Mouse (Mus musculus) embryonic facial prominence, embryonic 11.5 days (tissue): ENCODE results near the gene Ptpn1. TPM values are rescaled to one million over a fixed set of nuclear protein-coding genes. Genes with fewer than 3 reads are reported as not detected.

Experiments
- ATAC-seq: fragments of 200-750 bp; cut with Nextera tagmentation; replicated peaks from 2 replicates; pipeline ENCODE4 v1.8.0; 2017; ENCODE audit warnings: low read depth; ENCODE audit not compliant: insufficient number of reproducible peaks, low FRiP score, low TSS enrichment
- DNase-seq: peaks from one replicate; pipeline ENCODE4 v3.0.0-alpha.2; 2015; ENCODE audit warnings: low spot score
- H3K27ac ChIP-seq: fragments of 300-500 bp; sonication (generic); replicated peaks from 2 replicates; pipeline ENCODE4 v1.5.1; 2014; ENCODE audit warnings: mild to moderate bottlenecking, low read depth, low read length, control low read depth
- H3K27me3 ChIP-seq: fragments of 300-500 bp; sonication (generic); 2 replicates; pipeline ENCODE4 v1.6.1; 2014; ENCODE audit warnings: mild to moderate bottlenecking, low read length, moderate library complexity, mixed read lengths; ENCODE audit not compliant: control insufficient read depth, insufficient read depth
- H3K36me3 ChIP-seq: fragments of 300-500 bp; sonication (generic); replicated peaks from 2 replicates; pipeline ENCODE4 v1.6.1; 2014; ENCODE audit warnings: low read depth, mild to moderate bottlenecking, low read length, moderate library complexity, mixed read lengths; ENCODE audit not compliant: control insufficient read depth, insufficient read depth
- H3K4me1 ChIP-seq: fragments of 300-500 bp; sonication (generic); 2 replicates; pipeline ENCODE4 v1.6.1; 2014; ENCODE audit warnings: low read length, mixed read lengths; ENCODE audit not compliant: control insufficient read depth, insufficient read depth
- H3K4me2 ChIP-seq: fragments of 300-500 bp; sonication (generic); 2 replicates; pipeline ENCODE4 v1.6.1; 2014; ENCODE audit warnings: low read depth, mild to moderate bottlenecking, control low read depth, low read length, moderate library complexity
- H3K4me3 ChIP-seq: fragments of 300-500 bp; sonication (generic); 2 replicates; pipeline ENCODE4 v1.5.1; 2014; ENCODE audit warnings: low read depth, low read length, control low read depth
- H3K9ac ChIP-seq: fragments of 300-500 bp; sonication (generic); replicated peaks from 2 replicates; pipeline ENCODE4 v1.6.1; 2014; ENCODE audit warnings: mild to moderate bottlenecking, control low read depth, low read length
- H3K9me3 ChIP-seq: fragments of 300-500 bp; sonication (generic); replicated peaks from 2 replicates; pipeline ENCODE4 v1.6.1; 2016; ENCODE audit warnings: mild to moderate bottlenecking, low read length, inconsistent platforms, mixed read lengths; ENCODE audit not compliant: control insufficient read depth
- WGBS: fragments of 180-500 bp; shearing (Covaris S2); extraction: QIAGEN DNeasy Blood & Tissue Kit; methylation state at CpG from one replicate; pipeline ENCODE4 v1.1.7; 2014; 5-methylcytosine and 5-hydroxymethylcytosine counted together
- polyA plus RNA-seq: library from polyadenylated mRNA; unstranded; fragments of >200 nt; fragmentation: Nextera tagmentation; extraction: Ambion mirVana; gene quantifications from 2 replicates; pipeline ENCODE4 v1.2.1, GENCODE M21; 2014

Ptpn1 gene
- polyA plus RNA-seq, 1 experiment from 2014 or later: 56.6 TPM

- no peak overlapping the region for H3K4me2 ChIP-seq
- no peaks in the 10 kb centered on the region for H3K36me3 ChIP-seq
- no peak overlapping the region for H3K9ac ChIP-seq
- no peaks in the 10 kb centered on the region for H3K4me1 ChIP-seq
- ATAC-seq (no peak), DNase-seq (no peak)
- no peaks in the 10 kb centered on the region for H3K27me3 ChIP-seq
- no peaks in the 10 kb centered on the region for H3K9me3 ChIP-seq
- H3K27ac ChIP-seq: no peak overlapping the region
- H3K4me3 ChIP-seq: no peak overlapping the region
- WGBS: 70% methylated on average over 3 of the region's 3 CpGs
Observed at GRCm38 (mm10) chr2:167997562-167997961, 65.7 kb downstream of the Ptpn1 start.

- DNase-seq (no peak), ATAC-seq (no peak)
- Histone ChIP-seq H3K27me3 (no peaks in the 10 kb centered on the region), H3K36me3 (no peaks in the 10 kb centered on the region), H3K4me3 (no peak overlapping the region), H3K4me2 (no peak overlapping the region), H3K4me1 (no peaks in the 10 kb centered on the region), H3K9ac (no peak overlapping the region), H3K9me3 (no peaks in the 10 kb centered on the region), H3K27ac (no peak overlapping the region)
- WGBS: 53% methylated on average over 3 of the region's 3 CpGs
Observed at GRCm38 (mm10) chr2:167999145-167999743, 67.4 kb downstream of the Ptpn1 start.

GRCm38 (mm10) chr2:168002188-168002587, 70.3 kb downstream of the Ptpn1 start:
- no peaks in the 10 kb centered on the region for H3K9me3 ChIP-seq
- no peaks in the 10 kb centered on the region for H3K27me3 ChIP-seq
- ATAC-seq (no peak), DNase-seq (no peak)
- H3K9ac ChIP-seq: no peak overlapping the region
- H3K4me3 ChIP-seq: no peak overlapping the region
- no peaks in the 10 kb centered on the region for H3K4me1 ChIP-seq
- 55% methylated on average over 4 of the region's 4 CpGs for WGBS
- H3K27ac ChIP-seq: no peak overlapping the region
- H3K4me2 ChIP-seq: no peak overlapping the region
- no peaks in the 10 kb centered on the region for H3K36me3 ChIP-seq

DNA sequence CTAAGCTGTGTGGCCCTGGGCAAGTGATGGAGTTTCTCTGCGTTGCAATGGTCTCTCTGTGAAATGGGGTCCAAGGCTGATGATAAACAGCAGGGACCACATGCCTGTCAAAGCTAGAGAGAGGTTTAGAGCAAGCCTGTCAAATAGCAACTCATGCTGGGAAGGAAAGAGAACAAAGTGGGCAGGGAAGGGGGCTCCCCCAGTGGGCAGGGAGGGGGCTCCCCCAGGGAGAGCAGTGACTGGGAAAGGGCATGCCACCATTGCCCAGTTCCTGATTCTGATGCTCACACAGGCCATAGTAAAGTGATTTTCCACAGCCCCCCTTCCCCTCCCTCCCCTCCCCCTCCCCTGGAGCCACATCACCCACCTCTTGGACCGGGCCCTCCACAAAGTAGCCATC, 71.0 kb downstream of the Ptpn1 start:
- Histone ChIP-seq H3K4me3 (no peak overlapping the region), H3K27me3 (no peaks in the 10 kb centered on the region), H3K4me2 (no peak overlapping the region), H3K4me1 (no peaks in the 10 kb centered on the region), H3K36me3 (no peaks in the 10 kb centered on the region), H3K27ac (no peak overlapping the region), H3K9ac (no peak overlapping the region), H3K9me3 (no peaks in the 10 kb centered on the region)
- ATAC-seq (no peak), DNase-seq (no peak)
- WGBS: 78% methylated on average over 2 of the region's 2 CpGs

DNA sequence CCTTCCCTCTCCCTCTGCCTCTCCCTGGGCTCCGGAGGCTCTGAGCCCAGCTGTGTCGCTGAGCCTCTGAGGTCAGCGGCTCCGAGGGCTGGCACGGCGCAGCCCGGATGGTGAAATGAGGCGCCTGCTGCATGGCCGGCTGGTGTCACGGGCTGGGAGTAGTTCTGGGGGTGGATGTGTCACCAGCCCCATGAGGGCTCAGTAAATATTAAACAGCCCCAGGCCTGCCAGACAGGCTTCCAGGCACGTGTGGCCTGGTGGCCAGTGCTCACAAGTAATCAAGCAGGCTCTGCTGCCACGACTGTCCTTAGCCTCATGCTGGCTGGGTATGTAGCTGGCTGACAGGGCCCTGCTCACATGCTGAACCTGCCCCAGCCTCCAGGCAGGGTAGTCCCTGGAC, 71.6 kb downstream of the Ptpn1 start:
- 0 out of 2 replicates have a peak overlapping the region, but pooled peaks have one; percentile 6 for H3K9ac ChIP-seq

GRCm38 (mm10) chr2:168004369-168004768, 72.5 kb downstream of the Ptpn1 start:
- no peak overlapping the region for H3K4me3 ChIP-seq
- WGBS: 66% methylated on average over 2 of the region's 2 CpGs

More for the DNA sequence above, 71.6 kb downstream of the Ptpn1 start:
- no peaks in the 10 kb centered on the region; the same call in 1 of the 2 replicates for H3K4me1 ChIP-seq
- no peak overlapping the region for H3K4me3 ChIP-seq
- no peaks in the 10 kb centered on the region for H3K27me3 ChIP-seq
- H3K9me3 ChIP-seq: no peaks in the 10 kb centered on the region
- ATAC-seq: no peak
- no peaks in the 10 kb centered on the region for H3K36me3 ChIP-seq
- H3K27ac ChIP-seq: no peak overlapping the region
- WGBS: 63% methylated on average over 12 of the region's 12 CpGs
- DNase-seq: no peak
- no peak overlapping the region for H3K4me2 ChIP-seq

DNA sequence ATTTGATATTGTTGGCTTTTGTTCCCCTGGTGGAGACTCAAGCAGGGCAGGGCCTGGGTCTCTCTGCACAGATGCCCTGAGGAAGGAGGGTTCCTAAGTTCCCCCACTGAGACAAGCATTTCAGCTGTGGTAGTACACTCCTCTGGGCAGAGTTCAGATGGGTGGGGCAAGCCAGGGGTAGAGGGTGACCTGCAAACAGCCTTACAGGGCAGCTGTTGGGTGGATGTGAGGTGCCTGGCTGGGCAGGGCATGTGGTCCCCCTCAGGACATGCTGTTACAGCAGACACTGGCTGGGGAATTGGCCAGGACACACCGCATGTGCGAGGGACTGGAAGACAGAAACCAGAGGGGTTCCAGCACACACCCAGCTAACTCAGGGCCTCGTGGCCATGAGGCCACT, 73.1 kb downstream of the Ptpn1 start:
- Histone ChIP-seq H3K9me3 (no peaks in the 10 kb centered on the region), H3K36me3 (no peaks in the 10 kb centered on the region), H3K9ac (no peak overlapping the region), H3K27me3 (no peaks in the 10 kb centered on the region), H3K27ac (no peak overlapping the region), H3K4me3 (no peak overlapping the region), H3K4me1 (no peaks in the 10 kb centered on the region; the same call in 1 of the 2 replicates), H3K4me2 (no peak overlapping the region)
- no peak for DNase-seq
- 63% methylated on average over 3 of the region's 3 CpGs for WGBS
- no peak for ATAC-seq

More at GRCm38 (mm10) chr2:168004369-168004768, 72.5 kb downstream of the Ptpn1 start:
- DNase-seq: no peak
- no peak for ATAC-seq
- Histone ChIP-seq H3K27ac (no peak overlapping the region), H3K4me1 (no peaks in the 10 kb centered on the region; the same call in 1 of the 2 replicates), H3K4me2 (no peak overlapping the region), H3K9me3 (no peaks in the 10 kb centered on the region), H3K9ac (no peak overlapping the region), H3K27me3 (no peaks in the 10 kb centered on the region), H3K36me3 (no peaks in the 10 kb centered on the region)

DNA sequence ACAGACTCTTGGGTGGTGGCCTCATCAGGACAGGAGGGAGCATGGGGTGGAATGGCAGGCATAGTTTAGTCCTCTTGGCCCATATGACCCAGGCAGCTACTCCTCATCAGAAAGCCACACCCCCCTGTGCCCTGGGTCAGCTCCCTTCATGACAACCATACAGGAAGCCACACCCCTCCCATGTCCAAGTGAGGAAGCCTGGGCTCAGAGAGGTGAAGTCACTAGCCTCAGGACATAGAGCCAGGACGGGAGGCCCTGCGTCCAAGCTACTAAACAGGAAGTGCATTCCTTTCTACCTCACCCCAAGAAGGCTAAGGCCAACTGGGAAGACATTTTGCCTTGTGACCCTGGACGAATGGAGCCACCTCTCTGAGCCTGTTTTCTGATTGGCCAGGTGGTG, 73.8 kb downstream of the Ptpn1 start:
- DNase-seq: peak; percentile 21
- Histone ChIP-seq H3K4me3 (no peak overlapping the region), H3K27me3 (no peaks in the 10 kb centered on the region), H3K4me1 (peaks cover 5% of the 10 kb centered on the region; the same call in 1 of the 2 replicates), H3K27ac (no peak overlapping the region), H3K36me3 (no peaks in the 10 kb centered on the region), H3K9ac (no peak overlapping the region), H3K9me3 (no peaks in the 10 kb centered on the region), H3K4me2 (no peak overlapping the region)
- 29% methylated on average over 3 of the region's 3 CpGs for WGBS
- ATAC-seq: no peak
